In genomic region chr6:52680458-52681032, GRCm38 (mm10) we compare ENCODE assay signal across 19 mouse cellular contexts. TPM values are rescaled to one million over a fixed set of nuclear protein-coding genes. Genes with fewer than 3 reads are reported as not detected.
DNase-seq lines count a peak whose midpoint lies in the region; ATAC-seq and TF ChIP-seq lines count a peak whose summit lies in the region.
"Had no signal": no experiment of that assay in that cellular context is flagged by ENCODE, and none has a peak within 500 bp of the region (broad histone marks: within the 10 kb centered on the region; RNA-seq: fewer than 3 reads in every experiment).

No protein-coding gene starts in this region.

- no peak overlapping the region for H3K9ac ChIP-seq in intestine, embryonic 15.5 days
- H3K9ac ChIP-seq: forebrain, embryonic 12.5 days; lung, embryonic 14.5 days had no signal

- H3K36me3 ChIP-seq in intestine, embryonic 15.5 days, result no peaks in the 10 kb centered on the region
- H3K36me3 ChIP-seq in small intestine, adult 2 months (ENCODE audit: control insufficient read depth, insufficient read depth, low read length), result no peaks in the 10 kb centered on the region
- H3K36me3 ChIP-seq: forebrain, embryonic 12.5 days; hindbrain, embryonic 10.5 days had no signal

- DNase-seq in kidney, adult 18-20 months, result peak; percentile 30
- DNase-seq in kidney, postnatal 4 days, result no peak
- peak; percentile 14 for DNase-seq in ES-CJ7 (ENCODE audit: low read depth, low spot score)
- DNase-seq in thymus, adult 18-20 months, result no peak
- DNase-seq: adrenal gland, adult 2 months; B cell, adult 2 months; cerebellum, adult 11-12 months; cerebellum, postnatal 25 days; liver; lung, embryonic 14.5 days; midbrain, embryonic 14.5 days; thymus, postnatal 4 days had no signal

- no peaks in the 10 kb centered on the region for H3K9me3 ChIP-seq in intestine, embryonic 15.5 days
- H3K9me3 ChIP-seq: forebrain, embryonic 12.5 days; hindbrain, embryonic 10.5 days had no signal

- H3K4me1 ChIP-seq in intestine, embryonic 15.5 days (replicated peaks), result peaks cover 7% of the 10 kb centered on the region; the same call in 1 of the 2 replicates
- H3K4me1 ChIP-seq in small intestine, adult 2 months (ENCODE audit: control insufficient read depth, insufficient read depth, insufficient read length, low read length), result peaks cover 31% of the 10 kb centered on the region; the same call in 1 of the 2 replicates

- no peak overlapping the region for H3K4me3 ChIP-seq in intestine, embryonic 15.5 days (replicated peaks)
- H3K4me3 ChIP-seq in small intestine, adult 2 months (ENCODE audit: low read depth, low read length), result no peak overlapping the region
- H3K4me3 ChIP-seq: forebrain, embryonic 12.5 days; hindbrain, embryonic 10.5 days; layer of hippocampus, adult 2 months had no signal

- H3K27me3 ChIP-seq in intestine, embryonic 15.5 days (replicated peaks), result no peaks in the 10 kb centered on the region
- no peaks in the 10 kb centered on the region for H3K27me3 ChIP-seq in small intestine, adult 2 months (ENCODE audit: control insufficient read depth, insufficient read depth, low read length)
- H3K27me3 ChIP-seq: forebrain, embryonic 12.5 days had no signal

- TF ChIP-seq CTCF in small intestine, adult 2 months (IDR thresholded peaks at IDR 0.05; ENCODE audit: extremely low read depth, insufficient read length, insufficient replicate concordance, low read depth, low read length), result no peak

- H3K27ac ChIP-seq in intestine, embryonic 15.5 days, result peak overlapping the region; percentile 66
- H3K27ac ChIP-seq in small intestine, adult 2 months (ENCODE audit: insufficient read depth, low read depth, low read length), result peak overlapping the region; percentile 97
- H3K27ac ChIP-seq: forebrain, embryonic 12.5 days; hindbrain, embryonic 10.5 days; layer of hippocampus, adult 2 months; macrophage had no signal

- no peak for TF ChIP-seq POLR2A in small intestine, adult 2 months (IDR thresholded peaks at IDR 0.05; ENCODE audit: low read depth, low read length)

- ATAC-seq in intestine, embryonic 15.5 days, result peak; percentile 17
- ATAC-seq in megakaryocyte progenitor cell, adult 5-6 weeks (replicated peaks; ENCODE audit: poor library complexity), result no peak

- no peak overlapping the region for H3K4me2 ChIP-seq in intestine, embryonic 15.5 days (replicated peaks)
- H3K4me2 ChIP-seq: forebrain, embryonic 12.5 days; lung, embryonic 14.5 days had no signal

- WGBS in intestine, embryonic 15.5 days, result 36% methylated on average over 8 of the region's 8 CpGs
- 18% methylated on average over 8 of the region's 8 CpGs for WGBS in small intestine, adult 2 months

RNA-seq across cellular contexts. Expression of gene Tax1bp1, which starts 33.0 kb away (rescaled TPM):
- 162 and 172 TPM in 2 replicates for polyA plus RNA-seq in intestine, embryonic 15.5 days (2015; fragmentation: Nextera tagmentation; extraction: Ambion mirVana)
- 9.2 and 17.0 TPM in 2 replicates for polyA plus RNA-seq in small intestine, adult 2 months (2012; rRNA removed)
- 219 and 220 TPM in 2 replicates for total RNA-seq in megakaryocyte progenitor cell, adult 5-6 weeks (2015)
- 295 and 366 TPM in 2 replicates for total RNA-seq in megakaryocyte progenitor cell, adult 5-6 weeks (2017)

RNA-seq across cellular contexts. Expression of gene Hibadh, which starts 40.4 kb away (rescaled TPM):
- polyA plus RNA-seq in intestine, embryonic 15.5 days (2015; fragmentation: Nextera tagmentation; extraction: Ambion mirVana), result 135 and 137 TPM in 2 replicates
- 6.3 and 9.9 TPM in 2 replicates for polyA plus RNA-seq in small intestine, adult 2 months (2012; rRNA removed)
- 74.8 and 97.5 TPM in 2 replicates for total RNA-seq in megakaryocyte progenitor cell, adult 5-6 weeks (2015)
- 51.1 and 57.8 TPM in 2 replicates for total RNA-seq in megakaryocyte progenitor cell, adult 5-6 weeks (2017)

Comparison
In these comparisons a context has a peak if more than half of its experiments do, and no peak if none do; other contexts are left out.
1. DNase-seq: peak in kidney, adult 18-20 months (single experiment) and ES-CJ7 (single experiment); none in kidney, postnatal 4 days (0 of 2) and thymus, adult 18-20 months (0 of 2).
2. RNA of gene Hibadh, which starts 40.4 kb away (polyA plus RNA-seq): 135 to 137 TPM in intestine, embryonic 15.5 days; 6.3 to 9.9 TPM in small intestine, adult 2 months; every median in the first group is over 10 times any median in the second.